Mouse (Mus musculus) cerebellum, postnatal 10 days (tissue): Measurements from ENCODE around the gene Ptprh.

Source experiments
- DNase-seq, 2 experiments: peaks; one replicate each; pipeline ENCODE4 v3.0.0; 2021; ENCODE audit warnings: mixed read lengths in 2 of 2

Ptprh gene

GRCm38 (mm10) chr7:4499034-4499433, 104.8 kb downstream of the Ptprh start:
- no peak for DNase-seq
